9 mouse cellular contexts compared by ENCODE assay signal in the genomic region with DNA sequence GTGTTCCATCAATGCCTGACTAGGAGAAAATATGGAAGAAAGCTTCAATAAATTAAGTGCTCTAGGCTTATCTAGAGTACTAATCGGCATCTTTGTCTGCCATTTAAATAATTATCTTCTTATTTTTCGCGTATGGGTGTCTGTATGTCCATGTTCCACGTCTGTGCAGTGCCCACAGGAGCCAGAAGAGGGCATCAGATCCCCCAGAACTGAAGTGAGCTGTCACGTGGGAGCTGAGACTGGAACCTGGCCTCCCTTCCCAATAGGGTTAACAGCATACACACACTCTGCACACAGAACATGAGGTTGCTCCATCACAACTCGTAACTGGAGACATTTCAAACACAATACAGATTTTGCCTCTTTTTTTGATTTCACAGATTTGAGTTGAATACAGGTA.
DNase-seq lines count a peak whose midpoint lies in the region; ATAC-seq lines count a peak whose summit lies in the region.
"Had no signal": no experiment of that assay in that cellular context is flagged by ENCODE, and none has a peak within 500 bp of the region (broad histone marks: within the 10 kb centered on the region; RNA-seq: fewer than 3 reads in every experiment).

No protein-coding gene starts in this region.

- 68% methylated on average over 6 of the region's 6 CpGs for WGBS in forebrain, embryonic 11.5 days
- 60% methylated on average over 6 of the region's 6 CpGs for WGBS in forebrain, embryonic 12.5 days

- no peaks in the 10 kb centered on the region for H3K27me3 ChIP-seq in forebrain, embryonic 11.5 days (ENCODE audit: control insufficient read depth, insufficient read depth, low read length)
- H3K27me3 ChIP-seq in forebrain, embryonic 12.5 days, result no peaks in the 10 kb centered on the region
- H3K27me3 ChIP-seq: megakaryocyte, embryonic 14.5 days had no signal

- H3K27ac ChIP-seq in forebrain, embryonic 11.5 days (ENCODE audit: low read depth, low read length), result no peak overlapping the region
- no peak overlapping the region for H3K27ac ChIP-seq in forebrain, embryonic 12.5 days

- H3K4me2 ChIP-seq in forebrain, embryonic 11.5 days (ENCODE audit: low read depth, low read length, severe bottlenecking), result no peak overlapping the region
- no peak overlapping the region for H3K4me2 ChIP-seq in forebrain, embryonic 12.5 days

- no peaks in the 10 kb centered on the region for H3K9me3 ChIP-seq in forebrain, embryonic 11.5 days (ENCODE audit: control insufficient read depth, low read length)
- H3K9me3 ChIP-seq in forebrain, embryonic 12.5 days, result no peaks in the 10 kb centered on the region

- no peak for ATAC-seq in forebrain, embryonic 11.5 days (replicated peaks; ENCODE audit: low FRiP score)
- ATAC-seq in forebrain, embryonic 12.5 days (ENCODE audit: low FRiP score), result no peak

- no peaks in the 10 kb centered on the region for H3K4me1 ChIP-seq in forebrain, embryonic 11.5 days (replicated peaks; ENCODE audit: control insufficient read depth, insufficient read depth, low read length)
- H3K4me1 ChIP-seq in forebrain, embryonic 12.5 days, result no peaks in the 10 kb centered on the region
- H3K4me1 ChIP-seq: megakaryocyte, embryonic 14.5 days had no signal

- H3K36me3 ChIP-seq in forebrain, embryonic 11.5 days (ENCODE audit: control insufficient read depth, insufficient read depth, low read length), result no peaks in the 10 kb centered on the region
- no peaks in the 10 kb centered on the region for H3K36me3 ChIP-seq in forebrain, embryonic 12.5 days (replicated peaks)

- peak; percentile 57 for DNase-seq in forebrain, embryonic 11.5 days (ENCODE audit: low spot score)
- peak; percentile 35 for DNase-seq in right cerebral cortex, postnatal 14 days
- DNase-seq in right cerebral cortex, adult 18-20 months, result no peak
- peak; percentile 60 for DNase-seq in embryo, embryonic 10.5 days (ENCODE audit: low spot score)
- peak; percentile 57 for DNase-seq in layer of hippocampus, adult 11-12 months (ENCODE audit: low spot score)
- DNase-seq in lung, postnatal 4 days, result peak; percentile 27 to 50
- DNase-seq in spleen, postnatal 36 days (ENCODE audit: low spot score in 2 of 2), result no peak

- H3K4me3 ChIP-seq in forebrain, embryonic 11.5 days (ENCODE audit: low read depth, low read length), result no peak overlapping the region
- no peak overlapping the region for H3K4me3 ChIP-seq in forebrain, embryonic 12.5 days (replicated peaks)
- H3K4me3 ChIP-seq: megakaryocyte, embryonic 14.5 days had no signal

- H3K9ac ChIP-seq in forebrain, embryonic 11.5 days (ENCODE audit: low read length), result no peak overlapping the region
- H3K9ac ChIP-seq in forebrain, embryonic 12.5 days, result no peak overlapping the region

Comparison
In these comparisons a context has a peak if more than half of its experiments do, and no peak if none do; other contexts are left out.
1. DNase-seq: peak in forebrain, embryonic 11.5 days (single experiment), right cerebral cortex, postnatal 14 days (single experiment), embryo, embryonic 10.5 days (single experiment), layer of hippocampus, adult 11-12 months (single experiment) and lung, postnatal 4 days (2 of 2); none in right cerebral cortex, adult 18-20 months (single experiment) and spleen, postnatal 36 days (0 of 2).